Mouse (Mus musculus) midbrain, postnatal 0 days (tissue): Measurements from ENCODE around the gene 1700021F07Rik. TPM values are rescaled to one million over a fixed set of nuclear protein-coding genes. Genes with fewer than 3 reads are reported as not detected.

ENCODE experiments used
- ATAC-seq: fragments of 200-750 bp; cut with Nextera tagmentation; 2 replicates; pipeline ENCODE4 v1.8.0; 2017; ENCODE audit warnings: moderate number of reproducible peaks, mild to moderate bottlenecking, moderate TSS enrichment, moderate library complexity; ENCODE audit not compliant: low FRiP score
- DNase-seq: peaks from one replicate; pipeline ENCODE4 v3.0.0-alpha.2; 2015; ENCODE audit warnings: low spot score
- H3K27ac ChIP-seq: fragments of 300-500 bp; sonication (generic); 2 replicates; pipeline ENCODE4 v1.5.1; 2014; ENCODE audit warnings: low read depth, mild to moderate bottlenecking, low read length, mixed read lengths
- H3K27me3 ChIP-seq: fragments of 300-500 bp; sonication (generic); 2 replicates; pipeline ENCODE4 v1.6.1; 2014; ENCODE audit warnings: low read length, control low read depth, mixed read lengths; ENCODE audit not compliant: insufficient read depth
- H3K36me3 ChIP-seq: fragments of 300-500 bp; sonication (generic); 2 replicates; pipeline ENCODE4 v1.6.1; 2014; ENCODE audit warnings: low read length, control low read depth, mixed read lengths; ENCODE audit not compliant: insufficient read depth
- H3K4me1 ChIP-seq: fragments of 300-500 bp; sonication (generic); 2 replicates; pipeline ENCODE4 v1.6.1; 2014; ENCODE audit warnings: mild to moderate bottlenecking, control low read depth, antibody characterized with exemption, low read length, mixed read lengths; ENCODE audit not compliant: insufficient read depth
- H3K4me2 ChIP-seq: fragments of 300-500 bp; sonication (generic); 2 replicates; pipeline ENCODE4 v1.6.1; 2014; ENCODE audit warnings: low read depth, mild to moderate bottlenecking, low read length, mixed read lengths; ENCODE audit not compliant: poor library complexity, severe bottlenecking
- H3K4me3 ChIP-seq: fragments of 300-500 bp; sonication (generic); 2 replicates; pipeline ENCODE4 v1.5.1; 2014; ENCODE audit warnings: low read depth, mild to moderate bottlenecking, low read length, moderate library complexity
- H3K9ac ChIP-seq: fragments of 300-500 bp; sonication (generic); replicated peaks from 2 replicates; pipeline ENCODE4 v1.6.1; 2014; ENCODE audit warnings: mild to moderate bottlenecking, low read length, moderate library complexity, mixed read lengths; ENCODE audit not compliant: poor library complexity, severe bottlenecking
- H3K9me3 ChIP-seq: fragments of 300-500 bp; sonication (generic); 2 replicates; pipeline ENCODE4 v1.6.1; 2016; ENCODE audit warnings: low read length, control low read depth
- CTCF ChIP-seq: IDR thresholded peaks from 2 replicates; pipeline ENCODE4 v1.5.1; 2016; ENCODE audit warnings: antibody characterized with exemption, mild to moderate bottlenecking
- WGBS: fragments of 180-500 bp; shearing (Covaris S2); extraction: QIAGEN DNeasy Blood & Tissue Kit; methylation state at CpG from one replicate; pipeline ENCODE4 v1.1.7; 2014; 5-methylcytosine and 5-hydroxymethylcytosine counted together
- polyA plus RNA-seq: library from polyadenylated mRNA; unstranded; fragments of >200 nt; fragmentation: Nextera tagmentation; extraction: Ambion mirVana; gene quantifications from 2 replicates; pipeline ENCODE4 v1.2.1, GENCODE M21; 2015
- total RNA-seq: library from RNA; depleted of rRNA; stranded (reverse); fragments of >200 nt; gene quantifications from 2 replicates; pipeline ENCODE4 v1.2.3, GENCODE M21; 2014; rRNA removed

1700021F07Rik gene
- total and polyA plus RNA-seq, 2 experiments from 2014 or later = not detected

DNA sequence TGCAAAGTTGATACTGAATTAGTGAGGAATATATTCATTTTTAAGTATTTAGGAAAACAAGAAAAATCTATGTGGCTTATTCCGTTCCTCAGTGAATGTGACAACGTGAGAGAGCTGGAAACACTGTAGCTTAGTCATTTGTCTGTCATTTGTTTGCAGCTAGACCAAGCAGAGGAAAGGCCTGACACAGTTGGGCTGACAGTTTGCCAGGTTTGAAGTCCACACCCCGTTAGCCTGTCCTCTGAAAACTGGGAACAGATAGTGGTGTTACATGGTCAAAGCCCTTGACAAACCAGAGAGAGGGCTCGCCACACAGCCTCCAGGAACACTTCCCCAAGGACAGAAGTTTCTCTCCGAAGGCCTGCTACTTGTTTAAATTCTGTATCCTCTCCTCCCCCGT is 28.3 kb downstream of the 1700021F07Rik start:
- Histone ChIP-seq H3K27me3 (no peaks in the 10 kb centered on the region), H3K4me1 (no peaks in the 10 kb centered on the region), H3K27ac (no peak overlapping the region), H3K9ac (no peak overlapping the region), H3K4me2 (no peak overlapping the region), H3K4me3 (no peak overlapping the region), H3K9me3 (no peaks in the 10 kb centered on the region), H3K36me3 (no peaks in the 10 kb centered on the region)
- TF ChIP-seq CTCF = no peak
- ATAC-seq (no peak), DNase-seq (no peak)
- 84% methylated on average over 6 of the region's 6 CpGs for WGBS

DNA sequence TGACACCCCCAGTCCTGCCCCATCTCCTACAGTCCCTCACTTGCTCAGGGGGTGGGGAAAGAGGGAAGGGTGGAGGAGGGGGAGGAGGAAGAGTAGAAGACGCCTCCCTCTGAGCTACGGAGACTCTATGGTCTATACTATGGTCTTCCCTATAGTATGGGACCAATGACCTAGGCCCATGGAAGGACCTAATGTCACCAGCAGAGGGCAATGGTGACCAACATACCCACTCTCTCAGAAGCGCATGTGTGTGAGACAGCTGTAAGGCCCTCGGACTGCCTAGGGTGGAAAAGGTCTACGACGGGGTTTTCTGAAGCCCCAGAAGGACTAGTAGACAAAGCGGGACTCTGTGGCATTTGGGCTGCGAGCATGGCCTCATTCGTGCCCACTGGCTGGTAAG is 31.5 kb downstream of the 1700021F07Rik start:
- Histone ChIP-seq H3K4me1 (no peaks in the 10 kb centered on the region), H3K27ac (no peak overlapping the region), H3K9me3 (no peaks in the 10 kb centered on the region), H3K4me2 (no peak overlapping the region), H3K9ac (no peak overlapping the region), H3K4me3 (no peak overlapping the region), H3K27me3 (no peaks in the 10 kb centered on the region), H3K36me3 (no peaks in the 10 kb centered on the region)
- ATAC-seq (no peak), DNase-seq (no peak)
- 44% methylated on average over 9 of the region's 9 CpGs for WGBS
- peak; percentile 52 for TF ChIP-seq CTCF

DNA sequence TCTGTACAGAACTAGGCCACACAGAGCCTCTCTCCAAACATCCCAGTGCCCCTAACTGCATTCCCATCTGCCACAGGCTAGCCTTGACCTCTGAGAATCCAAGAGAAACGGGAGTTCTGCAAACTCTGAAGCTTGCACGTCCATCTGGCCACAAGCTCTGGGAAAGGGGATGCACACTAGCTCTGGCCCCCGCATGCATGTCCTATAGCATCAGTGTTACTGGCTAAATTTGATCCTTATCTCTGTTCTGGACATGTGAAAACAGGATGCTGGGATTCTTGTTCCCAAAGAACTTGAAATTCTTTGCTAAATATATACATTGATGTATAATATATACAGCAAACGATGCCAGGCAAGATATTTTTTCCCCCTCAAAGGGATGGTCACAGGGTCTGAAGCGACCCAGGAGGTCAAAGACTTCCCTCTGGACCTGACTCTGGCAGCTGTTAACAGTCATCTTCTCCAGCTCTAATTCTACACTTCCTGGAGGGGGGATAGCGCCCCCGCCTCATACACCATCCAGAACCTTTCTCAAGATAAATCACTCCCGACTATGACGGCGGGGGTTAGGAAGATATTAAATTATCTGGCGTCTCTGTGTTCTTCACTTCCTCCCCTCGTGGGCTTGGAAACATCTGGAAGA is 36.5 kb downstream of the 1700021F07Rik start:
- Histone ChIP-seq H3K4me1 (no peaks in the 10 kb centered on the region), H3K4me3 (no peak overlapping the region), H3K9ac (no peak overlapping the region), H3K9me3 (no peaks in the 10 kb centered on the region), H3K36me3 (no peaks in the 10 kb centered on the region), H3K27ac (no peak overlapping the region), H3K4me2 (no peak overlapping the region), H3K27me3 (no peaks in the 10 kb centered on the region)
- no peak for DNase-seq
- no peak for TF ChIP-seq CTCF
- WGBS = 80% methylated on average over 12 of the region's 12 CpGs
- no peak for ATAC-seq

DNA sequence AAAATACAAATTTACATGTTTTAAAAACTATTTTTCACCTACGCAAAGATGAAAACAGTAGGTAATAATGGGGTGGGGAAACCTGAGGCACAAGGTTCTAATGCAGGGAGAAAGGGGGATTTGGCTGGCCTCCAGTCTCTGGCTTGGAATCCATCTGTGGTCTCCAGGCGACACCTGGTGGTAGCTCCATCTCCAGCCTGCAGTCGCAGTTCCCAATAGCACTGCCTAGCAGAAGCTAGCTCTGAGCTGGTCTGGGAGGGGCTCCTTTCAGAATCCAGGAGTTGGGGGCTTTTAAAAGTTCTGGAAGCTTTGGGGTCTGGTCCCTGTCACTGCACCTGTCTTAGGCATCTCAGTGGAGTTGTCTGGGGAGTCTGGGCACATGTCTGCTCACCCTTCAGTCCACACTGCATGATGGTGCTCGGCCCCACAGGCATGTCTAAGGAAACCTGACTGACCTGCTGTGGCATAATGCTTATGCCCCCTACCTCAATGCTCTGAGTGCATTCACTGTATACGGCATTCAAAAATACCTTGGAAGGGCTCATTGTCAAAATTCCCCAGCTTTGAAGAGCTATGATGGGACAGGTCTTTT is 39.6 kb downstream of the 1700021F07Rik start:
- TF ChIP-seq CTCF = peak; percentile 97
- 42% methylated on average over 5 of the region's 5 CpGs for WGBS
- peak; percentile 55 for ATAC-seq
- H3K9ac ChIP-seq = no peak overlapping the region
- H3K36me3 ChIP-seq = no peaks in the 10 kb centered on the region
- peak; percentile 79 for DNase-seq
- H3K4me2 ChIP-seq = no peak overlapping the region
- no peaks in the 10 kb centered on the region for H3K9me3 ChIP-seq
- no peak overlapping the region for H3K4me3 ChIP-seq
- H3K4me1 ChIP-seq = no peaks in the 10 kb centered on the region
- no peak overlapping the region for H3K27ac ChIP-seq
- no peaks in the 10 kb centered on the region for H3K27me3 ChIP-seq

DNA sequence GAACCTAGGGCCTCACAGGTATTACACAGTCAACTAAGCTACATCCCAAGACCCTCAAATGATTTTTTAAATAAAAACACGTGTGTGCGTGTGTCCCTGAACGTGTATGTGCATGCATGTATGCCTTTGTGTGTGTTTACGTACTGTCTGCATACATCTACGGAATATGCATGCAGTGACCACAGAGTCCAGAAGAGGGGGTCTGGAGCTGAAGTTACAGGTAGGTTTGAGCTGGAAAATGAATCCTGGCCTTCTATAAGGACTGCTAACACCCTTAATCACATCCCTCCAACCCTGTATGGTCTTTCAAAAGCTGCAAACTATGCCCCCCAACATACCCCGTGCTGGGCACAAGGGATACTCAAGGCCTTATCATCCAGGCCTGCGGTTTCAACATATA is 41.0 kb downstream of the 1700021F07Rik start:
- H3K4me3 ChIP-seq = no peak overlapping the region
- H3K27ac ChIP-seq = no peak overlapping the region
- no peaks in the 10 kb centered on the region for H3K27me3 ChIP-seq
- H3K4me2 ChIP-seq = no peak overlapping the region
- peak; percentile 83 for TF ChIP-seq CTCF
- H3K9ac ChIP-seq = no peak overlapping the region
- 75% methylated on average over 7 of the region's 7 CpGs for WGBS
- peak; percentile 62 for DNase-seq
- no peaks in the 10 kb centered on the region for H3K9me3 ChIP-seq
- no peaks in the 10 kb centered on the region for H3K36me3 ChIP-seq
- ATAC-seq = no peak
- no peaks in the 10 kb centered on the region for H3K4me1 ChIP-seq

DNA sequence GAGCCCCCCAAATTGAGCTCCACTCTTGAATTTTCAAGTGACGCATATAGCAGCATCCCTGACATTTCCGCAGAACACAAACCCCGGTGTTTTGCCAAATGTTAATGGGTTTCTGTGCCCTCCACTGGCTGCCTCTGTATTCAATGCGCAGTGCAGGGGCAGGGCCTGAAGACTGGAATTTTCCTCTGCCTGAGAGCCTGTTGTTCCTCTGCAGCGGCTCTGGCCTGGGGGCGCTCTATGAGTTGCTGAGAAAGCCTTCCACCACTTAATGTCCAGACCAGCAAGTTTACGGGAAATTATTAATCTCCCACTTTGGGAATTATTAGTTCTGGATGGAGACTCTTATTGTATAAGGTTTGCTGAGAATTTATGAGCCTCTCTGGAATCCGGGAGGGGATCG is 41.8 kb downstream of the 1700021F07Rik start:
- WGBS = 58% methylated on average over 9 of the region's 9 CpGs
- no peak overlapping the region for H3K9ac ChIP-seq
- ATAC-seq = no peak
- peak; percentile 56 for DNase-seq
- H3K27ac ChIP-seq = no peak overlapping the region
- no peak overlapping the region for H3K4me3 ChIP-seq
- peak; percentile 50 for TF ChIP-seq CTCF
- H3K27me3 ChIP-seq = no peaks in the 10 kb centered on the region
- no peak overlapping the region for H3K4me2 ChIP-seq
- H3K4me1 ChIP-seq = no peaks in the 10 kb centered on the region
- H3K36me3 ChIP-seq = no peaks in the 10 kb centered on the region
- H3K9me3 ChIP-seq = no peaks in the 10 kb centered on the region

Other genes with a start within 250 kb of the 1700021F07Rik start
- gene Pmepa1, start 246.1 kb upstream of the 1700021F07Rik start, total RNA-seq = 6.5 and 12.8 TPM in 2 replicates
- gene Pmepa1, start 246.1 kb upstream of the 1700021F07Rik start, polyA plus RNA-seq = 2.3 TPM in 2 replicates
- gene Ankrd60, start 55.8 kb downstream of the 1700021F07Rik start, total RNA-seq = not detected in 2 replicates
- not detected in 2 replicates for gene Ankrd60, start 55.8 kb downstream of the 1700021F07Rik start, polyA plus RNA-seq
- 22.4 and 23.7 TPM in 2 replicates for gene Rab22a, start 137.2 kb downstream of the 1700021F07Rik start, total RNA-seq
- 31.2 and 34.7 TPM in 2 replicates for gene Rab22a, start 137.2 kb downstream of the 1700021F07Rik start, polyA plus RNA-seq
- gene 1700010B08Rik, start 196.8 kb downstream of the 1700021F07Rik start, total RNA-seq = not detected in 2 replicates
- not detected in 2 replicates for gene 1700010B08Rik, start 196.8 kb downstream of the 1700021F07Rik start, polyA plus RNA-seq
- gene Vapb, start 214.9 kb downstream of the 1700021F07Rik start, total RNA-seq = 36.3 and 41.6 TPM in 2 replicates
- gene Vapb, start 214.9 kb downstream of the 1700021F07Rik start, polyA plus RNA-seq = 11.5 and 14.6 TPM in 2 replicates